Mouse (Mus musculus) heart, adult 8-10 months (tissue): Measurements from ENCODE around the gene Nup62. TPM values are rescaled to one million over a fixed set of nuclear protein-coding genes. Genes with fewer than 3 reads are reported as not detected.

ENCODE experiments used
- DNase-seq: peaks from one replicate; pipeline ENCODE4 v3.0.0; 2022; ENCODE audit warnings: low spot score
- total RNA-seq, 4 experiments: library from RNA; stranded (reverse); gene quantifications; 2 replicates each; pipeline ENCODE4 v1.2.4; 2022

Gene Nup62
- total RNA-seq: 10 to 100 TPM; 18.7 to 32.3 (median 24.4) TPM

DNA sequence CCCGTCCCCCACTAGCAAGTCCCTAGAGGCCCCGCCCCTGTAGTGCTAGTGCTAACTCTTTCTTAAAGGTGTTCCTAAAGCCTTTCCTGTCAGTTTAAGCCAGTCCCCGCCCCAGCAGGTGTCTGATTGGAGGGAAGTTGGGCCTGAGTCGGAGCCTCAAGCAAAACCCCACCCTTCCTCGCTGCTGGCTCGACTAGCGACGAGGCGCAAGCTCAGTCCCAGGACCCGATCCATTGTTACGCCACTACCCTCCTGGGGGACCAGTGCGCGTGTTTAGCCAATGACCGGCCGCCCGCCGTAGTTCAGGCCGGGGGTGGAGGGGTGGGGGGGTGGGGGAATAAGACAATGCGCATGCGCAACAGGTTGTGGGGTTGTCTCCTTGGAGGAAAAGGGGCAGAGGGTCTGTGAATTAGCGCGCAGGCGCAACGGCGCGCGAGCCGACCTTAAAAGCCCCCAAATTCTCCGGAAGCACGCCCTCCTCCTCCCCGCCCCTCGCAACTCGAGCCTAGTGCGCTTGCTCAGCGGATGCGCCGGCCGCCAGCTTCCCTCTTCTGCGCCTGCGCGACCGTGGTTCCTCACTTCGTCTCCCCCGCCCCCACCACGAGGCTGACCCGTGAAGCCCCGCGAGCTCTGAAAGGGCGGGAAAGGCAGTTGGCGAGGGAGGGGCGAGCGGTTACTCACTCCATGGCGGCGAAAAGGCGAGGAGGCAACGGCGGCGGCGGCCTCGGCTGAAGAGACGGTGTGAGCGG is at the start of gene Nup62, which contains the start of gene Il4i1:
Gene Nup62 (plus strand): TSS at position 368 of the 749 bp plus-strand sequence.
Gene Il4i1 (plus strand): TSS at position 667 of the 749 bp plus-strand sequence.
- peak; percentile 98 for DNase-seq

- no peak for DNase-seq
Observed at GRCm38 (mm10) chr7:44768129-44768528, 47.8 kb upstream of the Nup62 start.

GRCm38 (mm10) chr7:44770046-44770578 is 45.8 kb upstream of the Nup62 start:
- peak; percentile 55 for DNase-seq

- no peak for DNase-seq
Observed at GRCm38 (mm10) chr7:44772591-44773204, 43.2 kb upstream of the Nup62 start.

DNA sequence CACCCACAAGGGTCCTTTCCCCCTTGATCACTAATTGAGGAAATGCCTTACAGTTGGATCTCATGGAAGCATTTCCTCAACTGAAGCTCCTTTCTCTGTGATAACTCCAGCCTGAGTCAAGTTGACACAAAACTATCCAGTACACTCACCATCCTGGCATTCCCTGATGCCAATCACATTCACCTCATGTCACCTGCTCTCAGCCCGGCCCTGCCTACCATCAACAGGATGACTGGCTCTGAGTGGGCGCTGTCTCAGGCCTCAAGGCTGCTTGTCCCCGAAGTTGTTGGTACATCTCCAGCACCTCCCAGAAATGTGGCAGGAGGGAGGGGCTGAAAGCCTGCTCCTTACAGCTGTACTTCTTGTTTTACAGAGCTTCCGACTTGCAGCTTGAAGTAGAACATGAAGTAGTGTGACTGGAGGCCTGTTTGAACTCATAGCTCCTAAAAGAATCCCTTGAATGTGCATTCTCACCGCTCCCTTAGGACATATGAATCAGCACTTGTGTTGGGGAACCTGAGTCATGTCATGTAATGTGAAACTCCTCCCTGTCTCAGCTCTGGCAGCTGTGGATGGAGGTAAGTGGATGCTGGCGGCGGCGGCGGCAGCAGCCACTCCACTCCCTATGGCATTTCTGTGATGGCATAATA is 38.9 kb upstream of the Nup62 start:
- DNase-seq: no peak

GRCm38 (mm10) chr7:44780101-44780500 is 35.8 kb upstream of the Nup62 start:
- DNase-seq: no peak

DNA sequence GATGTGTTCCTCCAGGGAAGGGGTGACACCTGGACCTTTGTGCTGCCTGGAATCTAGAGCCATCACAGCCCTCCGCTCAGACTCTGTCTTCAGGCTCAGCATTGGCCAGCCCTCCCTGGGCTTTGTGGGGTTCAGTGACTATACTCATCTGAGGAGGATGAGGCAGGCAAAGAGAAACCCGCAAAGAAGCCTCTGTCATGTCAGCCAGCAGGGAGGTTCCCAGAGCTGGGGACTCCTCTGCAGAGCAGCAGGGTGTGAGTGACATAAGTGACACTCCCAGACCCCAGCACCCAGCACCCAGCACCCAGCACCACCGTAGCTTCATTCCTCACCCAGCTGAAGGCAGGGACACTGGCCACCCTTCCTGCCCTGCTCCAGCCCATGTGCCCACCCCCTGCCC is 26.4 kb upstream of the Nup62 start:
- DNase-seq: no peak

DNA sequence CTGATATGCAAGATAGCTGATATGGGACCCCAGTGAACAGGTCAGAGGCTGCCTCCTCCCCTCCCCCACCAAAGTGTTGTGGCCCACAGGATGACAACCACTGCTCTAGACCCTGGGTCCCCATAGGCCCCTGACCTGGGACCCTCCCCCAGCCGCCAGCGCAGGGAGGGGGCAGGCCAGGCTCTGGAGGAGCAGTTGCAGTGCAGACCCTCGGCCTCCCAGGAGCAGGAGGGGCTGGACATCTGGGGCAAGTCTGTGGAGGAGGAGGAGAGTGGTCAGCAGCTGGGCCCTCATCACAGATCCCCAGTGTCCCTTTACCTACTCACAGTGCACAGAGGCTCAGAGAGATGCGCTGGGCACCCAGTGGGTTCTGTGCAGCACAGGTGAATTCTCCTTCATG is 25.8 kb upstream of the Nup62 start:
- DNase-seq: no peak

GRCm38 (mm10) chr7:44792781-44793180 is 23.1 kb upstream of the Nup62 start:
- no peak for DNase-seq

GRCm38 (mm10) chr7:44808927-44809326 is 7.0 kb upstream of the Nup62 start:
- no peak for DNase-seq

DNA sequence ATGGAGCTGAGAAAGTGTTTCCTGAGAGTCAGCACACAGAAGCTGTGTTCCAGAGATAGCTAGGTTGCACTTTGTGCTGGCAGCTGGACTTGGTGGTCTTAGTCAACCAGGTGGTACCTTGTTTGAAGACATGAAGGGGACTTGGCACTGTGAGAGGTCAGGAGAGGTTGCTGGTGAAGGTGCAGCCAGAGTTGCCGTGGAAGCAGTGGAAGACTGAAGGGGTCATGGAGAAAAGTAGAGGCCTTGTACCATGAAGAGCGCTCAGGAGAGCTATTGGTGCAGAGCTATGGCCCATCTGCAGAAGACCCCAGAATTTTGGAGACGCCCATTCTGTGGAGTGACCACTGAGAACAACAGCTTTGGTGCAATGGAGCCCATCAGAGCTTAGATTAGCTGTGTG is 6.4 kb upstream of the Nup62 start:
- no peak for DNase-seq

DNA sequence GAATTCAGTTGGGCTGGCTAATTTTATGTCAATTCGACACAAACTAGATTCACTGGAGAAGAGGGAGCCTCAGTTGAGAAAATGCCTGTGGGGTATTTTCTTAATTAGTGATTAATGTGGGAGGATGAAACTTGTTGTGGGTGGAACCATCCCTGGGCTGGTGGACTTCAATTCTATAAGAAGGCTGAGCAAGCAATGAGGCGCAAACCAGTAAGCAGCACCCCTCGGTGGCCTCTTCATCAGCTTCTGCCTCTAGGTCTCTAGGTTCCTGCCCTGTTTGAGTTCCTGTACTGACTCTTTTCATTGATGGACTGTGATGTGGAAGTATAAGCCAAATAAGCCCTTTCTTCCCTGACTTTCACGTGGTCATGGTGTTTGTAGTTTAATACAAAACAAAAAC is 5.5 kb upstream of the Nup62 start:
- DNase-seq: no peak

DNA sequence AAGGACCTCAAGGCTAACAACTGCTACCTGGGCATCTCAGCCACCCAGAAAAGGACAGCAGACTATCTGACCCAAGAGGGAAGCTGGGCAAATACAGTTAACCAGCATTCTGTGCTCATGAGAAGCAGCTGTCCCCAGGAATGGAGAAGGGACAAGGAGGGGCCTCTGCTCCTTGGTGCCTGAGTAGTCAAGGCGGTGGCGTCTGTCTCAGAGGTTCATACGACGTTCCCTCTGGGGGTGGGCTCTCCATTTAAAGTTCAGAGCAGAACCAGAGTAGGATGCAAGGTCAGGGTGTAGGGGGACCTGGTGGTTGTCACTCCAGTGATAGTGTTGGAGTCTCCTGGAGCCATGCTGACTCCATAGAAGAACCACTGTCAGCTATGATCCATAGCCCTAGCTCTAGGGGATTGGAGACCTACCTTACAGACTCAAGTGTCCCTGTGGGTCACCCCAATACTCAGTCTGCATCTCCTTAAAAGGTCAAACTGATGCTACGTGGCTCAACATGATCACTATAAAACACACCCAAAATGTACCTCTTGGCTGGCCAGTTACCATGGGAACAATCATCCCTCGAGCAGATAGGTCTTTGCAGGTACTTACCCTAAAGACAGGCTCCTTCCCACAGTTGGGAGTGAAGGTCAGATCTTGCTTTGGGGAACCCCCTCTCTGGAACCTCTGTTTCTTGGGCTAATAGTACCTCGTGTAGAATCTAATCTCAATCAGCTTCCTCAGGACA is 4.9 kb upstream of the Nup62 start:
- DNase-seq: no peak

- DNase-seq: no peak
Observed at GRCm38 (mm10) chr7:44812651-44813325, 3.1 kb upstream of the Nup62 start.

- no peak for DNase-seq
Observed at GRCm38 (mm10) chr7:44813985-44814384, 1.9 kb upstream of the Nup62 start.

DNA sequence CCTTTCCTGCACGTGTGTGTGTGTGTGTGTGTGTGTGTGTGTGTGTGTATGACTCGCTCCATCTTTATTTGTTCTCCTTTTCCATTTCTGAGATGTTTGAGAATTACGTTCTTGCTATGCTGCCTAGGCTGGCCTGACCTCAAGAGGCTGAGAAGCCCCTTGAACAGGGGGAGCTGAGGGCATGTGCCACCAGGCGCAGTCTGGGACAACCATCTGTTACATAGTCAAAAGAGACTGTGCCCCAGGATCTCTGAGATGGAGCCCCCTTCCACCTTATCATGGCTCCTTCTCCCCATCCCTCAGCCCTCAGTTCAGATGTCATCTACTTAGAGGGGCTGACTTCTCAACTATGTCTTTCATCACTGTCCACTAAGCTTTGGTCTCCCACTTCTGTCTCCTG is 1.5 kb upstream of the Nup62 start:
- DNase-seq: no peak

- no peak for DNase-seq
Observed at GRCm38 (mm10) chr7:44814952-44815553, 835 bp upstream of the Nup62 start.

- DNase-seq: peak; percentile 46
Observed at GRCm38 (mm10) chr7:44816470-44817021, 658 bp downstream of the Nup62 start, which contains the start of gene Atf5. TSS of gene Atf5 (minus strand) at chr7:44816658.

GRCm38 (mm10) chr7:44817441-44817840 is 1.6 kb downstream of the Nup62 start:
- no peak for DNase-seq

DNA sequence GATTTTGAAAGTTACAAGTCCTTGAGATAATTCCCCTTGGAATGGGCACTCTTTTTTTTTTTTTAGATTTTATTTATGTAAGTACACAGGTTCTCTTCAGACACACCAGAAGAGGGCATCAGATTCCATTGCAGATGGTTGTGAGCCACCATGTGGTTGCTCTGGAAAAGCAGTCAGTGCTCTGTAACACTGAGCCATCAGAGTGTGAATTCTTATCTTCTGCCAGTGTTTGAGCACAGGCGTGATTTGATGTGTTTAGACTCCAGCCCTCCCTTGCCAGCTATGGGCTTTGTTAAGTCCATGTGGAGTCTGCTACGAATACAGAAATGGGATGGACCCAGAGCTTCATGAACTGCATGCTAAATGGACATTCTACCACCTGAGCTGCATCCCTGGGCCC is 2.3 kb downstream of the Nup62 start:
- DNase-seq: no peak
